Mouse (Mus musculus): Measurements from ENCODE around the gene Usp34.
"Not testable (repeated sequence)": the region's sequence is repeated elsewhere in the genome, so short reads cannot be mapped to it uniquely, and the experiment has no call there.

The Usp34 gene

GRCm38 (mm10) chr11:23359687-23360235 is 53.1 kb downstream of the Usp34 start:
- DNase-seq: not testable (repeated sequence)

GRCm38 (mm10) chr11:23362305-23362704 is 55.6 kb downstream of the Usp34 start:
- no peak for DNase-seq

- no peak for DNase-seq
Observed at GRCm38 (mm10) chr11:23364348-23364747, 57.7 kb downstream of the Usp34 start.

GRCm38 (mm10) chr11:23372032-23372431 is 65.3 kb downstream of the Usp34 start:
- DNase-seq: no peak

- DNase-seq: no peak
Observed at GRCm38 (mm10) chr11:23372490-23372889, 65.8 kb downstream of the Usp34 start.

- DNase-seq: no peak
Observed at GRCm38 (mm10) chr11:23380055-23380454, 73.4 kb downstream of the Usp34 start.

GRCm38 (mm10) chr11:23380595-23380994 is 73.9 kb downstream of the Usp34 start:
- DNase-seq: no peak

- DNase-seq: no peak
Observed at GRCm38 (mm10) chr11:23382787-23383186, 76.1 kb downstream of the Usp34 start.

GRCm38 (mm10) chr11:23389649-23390048 is 83.0 kb downstream of the Usp34 start:
- DNase-seq: no peak

- DNase-seq: no peak
Observed at GRCm38 (mm10) chr11:23392567-23392966, 85.9 kb downstream of the Usp34 start.

- no peak for DNase-seq
Observed at GRCm38 (mm10) chr11:23396608-23397007, 89.9 kb downstream of the Usp34 start.

- DNase-seq: no peak
Observed at GRCm38 (mm10) chr11:23400978-23401776, 94.5 kb downstream of the Usp34 start.

- no peak for DNase-seq
Observed at GRCm38 (mm10) chr11:23428301-23428700, 121.6 kb downstream of the Usp34 start.

GRCm38 (mm10) chr11:23430013-23430412 is 123.3 kb downstream of the Usp34 start:
- DNase-seq: no peak

GRCm38 (mm10) chr11:23436076-23436475 is 129.4 kb downstream of the Usp34 start:
- no peak for DNase-seq

GRCm38 (mm10) chr11:23465862-23466261 is 159.2 kb downstream of the Usp34 start:
- DNase-seq: not testable (repeated sequence)

- no peak for DNase-seq
Observed at GRCm38 (mm10) chr11:23489955-23490354, 183.3 kb downstream of the Usp34 start.

GRCm38 (mm10) chr11:23492048-23492790 is 185.5 kb downstream of the Usp34 start:
- no peak for DNase-seq

GRCm38 (mm10) chr11:23495231-23495630 is 188.5 kb downstream of the Usp34 start:
- no peak for DNase-seq

- peak; percentile 58 to 59 for DNase-seq
Observed at GRCm38 (mm10) chr11:23496661-23497060, 190.0 kb downstream of the Usp34 start.

GRCm38 (mm10) chr11:23497335-23497717 is 190.6 kb downstream of the Usp34 start:
- DNase-seq: peak; percentile 57 to 60

- peak; percentile 89 to 93 for DNase-seq
Observed at GRCm38 (mm10) chr11:23497718-23498509, 191.2 kb downstream of the Usp34 start, which contains the start of gene Ahsa2. Ahsa2 (minus strand) TSS chr11:23498030.

- DNase-seq: no peak
Observed at GRCm38 (mm10) chr11:23498609-23499008, 191.9 kb downstream of the Usp34 start.

Data from cerebellum, postnatal 36 days (tissue).